Mouse (Mus musculus) cerebellum, postnatal 10 days (tissue): ENCODE results near the gene Btbd9.
A peak's percentile ranks its signal among the peaks of the same experiment; 100 is the strongest.
"Not testable (repeated sequence)": the region's sequence is repeated elsewhere in the genome, so short reads cannot be mapped to it uniquely, and the experiment has no call there.

Experiments
- DNase-seq, 2 experiments: peaks; one replicate each; pipeline ENCODE4 v3.0.0; 2021; ENCODE audit warnings: mixed read lengths in 2 of 2

Gene Btbd9

GRCm38 (mm10) chr17:30553027-30553937 is 23.0 kb downstream of the Btbd9 start:
- no peak for DNase-seq

- DNase-seq, result no peak
These were observed 25.5 kb downstream of the Btbd9 start for GRCm38 (mm10) chr17:30550774-30551107.

GRCm38 (mm10) chr17:30549899-30550773 is 26.2 kb downstream of the Btbd9 start:
- no peak for DNase-seq

- DNase-seq, result peak; percentile 78 to 86
These were observed 37.2 kb downstream of the Btbd9 start for GRCm38 (mm10) chr17:30539098-30539497.

- DNase-seq, result no peak
These were observed 39.6 kb downstream of the Btbd9 start for GRCm38 (mm10) chr17:30536651-30537050.

GRCm38 (mm10) chr17:30533098-30533497 is 43.2 kb downstream of the Btbd9 start:
- no peak for DNase-seq

- peak in 1 of 2 experiments; percentile 52 for DNase-seq
These were observed 45.7 kb downstream of the Btbd9 start for GRCm38 (mm10) chr17:30530542-30530940.

GRCm38 (mm10) chr17:30529632-30530541 is 46.4 kb downstream of the Btbd9 start:
- DNase-seq, result peak in 1 of 2 experiments; percentile 18

GRCm38 (mm10) chr17:30525405-30526295 is 50.6 kb downstream of the Btbd9 start:
- DNase-seq, result no peak

GRCm38 (mm10) chr17:30524451-30524850 is 51.8 kb downstream of the Btbd9 start:
- peak; percentile 61 to 72 for DNase-seq

- DNase-seq, result peak in 1 of 2 experiments; percentile 22
These were observed 52.5 kb downstream of the Btbd9 start for GRCm38 (mm10) chr17:30523783-30524182.

- DNase-seq, result no peak
These were observed 53.7 kb downstream of the Btbd9 start for GRCm38 (mm10) chr17:30522406-30523078.

- DNase-seq, result not testable (repeated sequence)
These were observed 57.1 kb downstream of the Btbd9 start for GRCm38 (mm10) chr17:30519172-30519512.

GRCm38 (mm10) chr17:30518431-30519171 is 57.7 kb downstream of the Btbd9 start:
- DNase-seq, result no peak

GRCm38 (mm10) chr17:30516580-30517340 is 59.5 kb downstream of the Btbd9 start:
- no peak for DNase-seq

GRCm38 (mm10) chr17:30515401-30515800 is 60.9 kb downstream of the Btbd9 start:
- no peak for DNase-seq

- DNase-seq, result no peak
These were observed 63.3 kb downstream of the Btbd9 start for GRCm38 (mm10) chr17:30513034-30513433.

GRCm38 (mm10) chr17:30512531-30512930 is 63.8 kb downstream of the Btbd9 start:
- DNase-seq, result no peak

GRCm38 (mm10) chr17:30512007-30512406 is 64.3 kb downstream of the Btbd9 start:
- DNase-seq, result no peak
